Mouse (Mus musculus) kidney, embryonic 15.5 days (tissue): ENCODE data around the gene Tmed9. TPM values are rescaled to one million over a fixed set of nuclear protein-coding genes. Genes with fewer than 3 reads are reported as not detected.
A peak's percentile ranks its signal among the peaks of the same experiment; 100 is the strongest.
"Not testable (repeated sequence)": the region's sequence is repeated elsewhere in the genome, so short reads cannot be mapped to it uniquely, and the experiment has no call there.

Experiments
- ATAC-seq: fragments of 200-750 bp; cut with Nextera tagmentation; replicated peaks from 2 replicates; pipeline ENCODE4 v1.8.0; 2017; ENCODE audit warnings: moderate TSS enrichment; ENCODE audit not compliant: low FRiP score
- H3K27ac ChIP-seq: fragments of 300-500 bp; sonication (generic); 2 replicates; pipeline ENCODE4 v1.5.1; 2015; ENCODE audit warnings: mild to moderate bottlenecking, inconsistent platforms
- H3K27me3 ChIP-seq: fragments of 300-500 bp; sonication (generic); 2 replicates; pipeline ENCODE4 v1.6.1; 2015; ENCODE audit warnings: inconsistent platforms
- H3K36me3 ChIP-seq: fragments of 300-500 bp; sonication (generic); 2 replicates; pipeline ENCODE4 v1.6.1; 2015; ENCODE audit warnings: inconsistent platforms
- H3K4me1 ChIP-seq: fragments of 300-500 bp; sonication (generic); 2 replicates; pipeline ENCODE4 v1.6.1; 2015; ENCODE audit warnings: inconsistent platforms
- H3K4me2 ChIP-seq: fragments of 300-500 bp; sonication (generic); 2 replicates; pipeline ENCODE4 v1.6.1; 2015; ENCODE audit warnings: moderate library complexity, mild to moderate bottlenecking, inconsistent platforms
- H3K4me3 ChIP-seq: fragments of 300-500 bp; sonication (generic); replicated peaks from 2 replicates; pipeline ENCODE4 v1.5.1; 2015; ENCODE audit warnings: mild to moderate bottlenecking, inconsistent platforms
- H3K9ac ChIP-seq: fragments of 300-500 bp; sonication (generic); 2 replicates; pipeline ENCODE4 v1.6.1; 2015; ENCODE audit warnings: mild to moderate bottlenecking, inconsistent platforms
- H3K9me3 ChIP-seq: fragments of 300-500 bp; sonication (generic); replicated peaks from 2 replicates; pipeline ENCODE4 v1.6.1; 2016; ENCODE audit warnings: inconsistent platforms
- WGBS: fragments of 180-500 bp; shearing (Covaris S2); methylation state at CpG from one replicate; pipeline ENCODE4 v1.1.7; 2015; ENCODE audit warnings: mixed read lengths; 5-methylcytosine and 5-hydroxymethylcytosine counted together
- polyA plus RNA-seq: library from polyadenylated mRNA; unstranded; fragments of >200 nt; fragmentation: Nextera tagmentation; extraction: Ambion mirVana; gene quantifications from 2 replicates; pipeline ENCODE4 v1.2.1, GENCODE M21; 2015

The Tmed9 gene
- polyA plus RNA-seq, 1 experiment from 2014 or later, result 160 TPM

DNA sequence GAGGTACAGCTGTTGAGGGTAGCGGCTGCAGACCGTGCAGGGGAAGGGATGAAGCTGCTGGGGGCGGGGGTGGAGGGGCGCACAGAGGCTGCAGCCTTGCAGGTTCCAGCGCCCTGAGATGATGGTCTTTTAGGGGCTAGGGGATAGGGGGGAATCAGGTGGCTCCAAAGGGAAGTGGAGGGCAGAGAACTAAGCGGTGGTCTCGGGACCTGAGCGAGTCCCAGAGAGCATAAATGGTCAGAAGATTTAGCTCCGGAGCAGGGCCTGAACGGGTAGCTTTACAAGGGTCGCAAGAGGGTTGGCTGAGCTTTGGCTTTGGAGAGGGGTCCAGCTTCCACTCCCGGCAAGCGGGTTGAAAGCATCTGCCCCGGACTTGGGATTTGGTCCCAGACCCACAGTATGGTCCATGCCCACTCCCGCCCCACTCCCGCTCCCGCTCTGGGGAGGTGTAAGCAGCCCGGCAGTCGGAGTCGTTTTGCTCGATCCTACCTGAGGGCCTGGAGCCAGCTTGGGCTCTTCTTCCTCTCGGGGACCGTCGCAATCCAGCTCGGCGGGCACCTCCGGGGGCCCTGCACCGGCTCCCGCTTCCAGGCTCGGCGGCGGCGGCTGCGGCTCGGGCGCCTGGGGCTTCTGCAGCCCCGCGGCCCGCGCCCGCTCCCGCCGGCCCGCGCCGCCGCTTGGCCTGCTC lies 3.1 kb upstream of the Tmed9 start:
- ATAC-seq, result peak; percentile 75
- Histone ChIP-seq H3K9ac (peak overlapping the region; percentile 97), H3K9me3 (no peaks in the 10 kb centered on the region), H3K4me1 (peaks cover 18% of the 10 kb centered on the region), H3K4me2 (peak overlapping the region; percentile 93), H3K27me3 (no peaks in the 10 kb centered on the region), H3K27ac (peak overlapping the region; percentile 94), H3K36me3 (peaks cover 29% of the 10 kb centered on the region), H3K4me3 (peak overlapping the region; percentile 97)
- WGBS, result under 1% methylated on average over 47 of the region's 47 CpGs

DNA sequence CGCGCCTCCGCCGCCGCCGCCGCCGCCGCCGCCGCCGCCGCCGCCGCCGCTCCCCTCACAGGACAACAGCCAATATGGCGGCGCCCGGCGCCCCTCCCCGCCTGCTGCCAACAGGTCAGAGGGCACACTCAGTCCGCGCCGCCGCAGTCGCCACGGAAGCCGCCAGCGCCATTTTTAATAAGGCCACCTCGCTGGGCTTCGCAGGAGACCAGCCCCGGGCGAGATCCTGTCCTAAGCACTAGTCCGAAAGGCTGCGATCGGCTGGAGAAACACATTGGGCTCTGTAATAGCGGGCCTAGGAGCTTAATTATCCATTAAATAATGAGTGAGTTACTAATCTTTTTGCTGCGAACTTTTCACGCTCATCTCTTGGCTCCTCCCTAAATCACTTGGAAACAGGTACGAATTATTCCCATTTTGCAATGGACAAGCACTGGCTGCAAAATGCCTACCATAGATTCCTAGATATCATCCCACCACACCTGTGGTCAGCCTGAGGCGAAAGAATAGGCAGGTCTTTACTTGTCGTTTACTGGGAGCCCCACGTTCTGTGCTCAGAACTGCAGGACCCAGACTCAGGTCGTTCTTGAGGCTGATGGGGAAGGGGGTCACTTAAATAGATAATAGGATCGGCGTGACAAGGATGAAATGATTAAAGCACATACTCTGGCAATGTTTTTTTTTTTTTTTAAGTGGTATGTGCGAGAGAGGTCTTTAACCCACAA lies 2.3 kb upstream of the Tmed9 start, which contains the start of gene Fam193b:
Gene Fam193b (minus strand): TSS at position 94 of the 725 bp plus-strand sequence.
- Histone ChIP-seq H3K4me3 (peak within 1 kb of the TSS; percentile 97), H3K9me3 (no peaks in the 10 kb centered on the region), H3K9ac (peak within 1 kb of the TSS; percentile 97), H3K27me3 (no peaks in the 10 kb centered on the region), H3K27ac (peak within 1 kb of the TSS; percentile 94), H3K36me3 (peaks cover 23% of the 10 kb centered on the region), H3K4me2 (peak within 1 kb of the TSS; percentile 93), H3K4me1 (peaks cover 18% of the 10 kb centered on the region)
- 2% methylated on average over 47 of the region's 47 CpGs for WGBS
- peak; percentile 89 for ATAC-seq

GRCm38 (mm10) chr13:55571977-55572376 lies 1.6 kb upstream of the Tmed9 start:
- H3K4me2 ChIP-seq, result no peak overlapping the region
- H3K27me3 ChIP-seq, result no peaks in the 10 kb centered on the region
- no peak for ATAC-seq
- H3K9me3 ChIP-seq, result no peaks in the 10 kb centered on the region
- WGBS, result 87% methylated on average over 2 of the region's 2 CpGs
- H3K27ac ChIP-seq, result no peak overlapping the region
- H3K4me3 ChIP-seq, result 0 out of 2 replicates have a peak overlapping the region, but pooled peaks have one; percentile 3
- peaks cover 17% of the 10 kb centered on the region for H3K36me3 ChIP-seq
- peaks cover 18% of the 10 kb centered on the region for H3K4me1 ChIP-seq
- no peak overlapping the region for H3K9ac ChIP-seq

- no peaks in the 10 kb centered on the region for H3K27me3 ChIP-seq
- no peak overlapping the region for H3K4me3 ChIP-seq
- 70% methylated on average over 5 of the region's 5 CpGs for WGBS
- no peak for ATAC-seq
- H3K9me3 ChIP-seq, result no peaks in the 10 kb centered on the region
- peaks cover 13% of the 10 kb centered on the region for H3K4me1 ChIP-seq
- H3K4me2 ChIP-seq, result no peak overlapping the region
- H3K27ac ChIP-seq, result no peak overlapping the region
- H3K9ac ChIP-seq, result no peak overlapping the region
- 0 out of 2 replicates have a peak, but pooled peaks cover 4% of the 10 kb centered on the region for H3K36me3 ChIP-seq
These were observed 789 bp downstream of the Tmed9 start for GRCm38 (mm10) chr13:55574321-55574720.

DNA sequence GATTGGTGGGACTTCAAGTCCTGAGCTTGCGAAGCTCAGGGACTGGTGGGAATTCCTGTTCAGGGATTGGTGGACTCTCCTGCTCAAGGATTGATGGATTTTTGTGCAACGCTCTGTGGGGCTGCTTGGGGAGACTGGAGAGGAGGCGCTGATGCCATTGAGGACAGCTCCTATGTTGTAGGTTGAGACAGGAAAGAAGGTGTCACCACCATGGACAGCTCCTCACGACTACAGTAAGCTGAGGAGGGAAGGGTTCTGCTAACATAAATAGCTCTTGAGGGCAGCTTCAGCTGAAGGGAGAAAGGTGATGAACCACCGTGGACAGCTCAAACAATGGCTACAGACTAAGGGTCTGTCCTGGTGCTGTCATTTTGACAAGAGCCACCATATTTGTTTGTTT lies 2.4 kb downstream of the Tmed9 start:
- no peak for ATAC-seq
- WGBS, result 55% methylated on average over 5 of the region's 5 CpGs
- H3K9ac ChIP-seq, result no peak overlapping the region

GRCm38 (mm10) chr13:55576872-55577271 lies 3.3 kb downstream of the Tmed9 start:
- H3K36me3 ChIP-seq, ATAC-seq, H3K4me1 ChIP-seq, H3K4me3 ChIP-seq, H3K27ac ChIP-seq, H3K9me3 ChIP-seq, H3K9ac ChIP-seq, H3K4me2 ChIP-seq, H3K27me3 ChIP-seq: not testable (repeated sequence)
- WGBS, result 87% methylated on average over 7 of the region's 7 CpGs

More for the DNA sequence above, 2.4 kb downstream of the Tmed9 start:
- H3K4me3 ChIP-seq, result no peak overlapping the region
- H3K4me1 ChIP-seq, result peaks cover 5% of the 10 kb centered on the region
- no peaks in the 10 kb centered on the region for H3K27me3 ChIP-seq
- H3K9me3 ChIP-seq, result no peaks in the 10 kb centered on the region
- H3K27ac ChIP-seq, result no peak overlapping the region
- H3K36me3 ChIP-seq, result 0 out of 2 replicates have a peak, but pooled peaks cover 4% of the 10 kb centered on the region
- H3K4me2 ChIP-seq, result no peak overlapping the region

GRCm38 (mm10) chr13:55578086-55578485 lies 4.6 kb downstream of the Tmed9 start:
- H3K9ac ChIP-seq, result no peak overlapping the region
- H3K4me1 ChIP-seq, result no peaks in the 10 kb centered on the region
- H3K4me2 ChIP-seq, result no peak overlapping the region
- no peak overlapping the region for H3K27ac ChIP-seq
- no peaks in the 10 kb centered on the region for H3K27me3 ChIP-seq
- no peak overlapping the region for H3K4me3 ChIP-seq
- WGBS, result 87% methylated on average over 4 of the region's 4 CpGs
- H3K36me3 ChIP-seq, result 0 out of 2 replicates have a peak, but pooled peaks cover 4% of the 10 kb centered on the region
- ATAC-seq, result no peak
- no peaks in the 10 kb centered on the region for H3K9me3 ChIP-seq

- Histone ChIP-seq H3K36me3 (peaks cover 29% of the 10 kb centered on the region), H3K27ac (no peak overlapping the region), H3K4me1 (peaks cover 10% of the 10 kb centered on the region), H3K9ac (no peak overlapping the region), H3K4me2 (peak overlapping the region; percentile 65; the same call in 1 of the 2 replicates), H3K27me3 (peaks cover 8% of the 10 kb centered on the region; the same call in 1 of the 2 replicates), H3K9me3 (no peaks in the 10 kb centered on the region), H3K4me3 (no peak overlapping the region; the same call in 1 of the 2 replicates)
- WGBS, result 69% methylated on average over 4 of the region's 4 CpGs
- 0 out of 2 replicates have a peak, but pooled peaks have one; percentile 14 for ATAC-seq
These were observed 18.5 kb downstream of the Tmed9 start for GRCm38 (mm10) chr13:55591961-55592490.

DNA sequence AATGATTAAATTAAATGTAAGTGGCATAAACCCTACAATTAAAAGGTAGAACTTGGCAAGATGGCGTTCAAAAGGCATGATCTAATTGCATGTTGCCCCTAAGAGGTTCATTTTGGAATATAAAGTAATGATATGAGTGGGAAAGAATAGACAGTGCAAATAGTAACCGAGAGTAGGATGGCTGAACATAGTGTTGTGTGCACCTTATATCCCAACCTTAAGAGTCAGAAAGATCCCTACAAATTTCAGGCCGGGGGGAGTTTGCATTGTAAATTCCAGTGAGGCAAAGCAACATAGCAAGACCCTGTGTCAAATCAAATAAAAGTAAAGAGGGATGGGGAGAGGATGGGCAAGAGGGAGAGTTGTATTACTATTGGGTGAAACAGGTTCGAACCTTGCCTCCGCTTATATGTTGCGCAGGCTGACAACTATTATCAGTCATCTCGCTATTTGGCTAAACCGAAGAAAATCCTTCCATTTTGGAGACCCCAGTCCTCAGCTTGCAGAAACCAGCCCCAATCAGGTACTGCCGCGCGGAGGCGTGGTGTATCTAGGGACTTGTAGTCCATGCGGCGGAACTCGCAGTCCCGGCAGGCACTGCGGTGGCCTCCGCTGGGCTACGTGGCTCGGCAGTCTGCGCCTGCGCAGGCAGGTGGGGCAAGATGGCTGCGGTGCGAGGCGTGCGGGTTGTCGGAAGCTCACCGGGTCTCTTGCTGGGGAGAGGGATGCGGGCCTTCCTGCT lies 19.2 kb downstream of the Tmed9 start:
- peak overlapping the region; percentile 83 for H3K9ac ChIP-seq
- H3K4me2 ChIP-seq, result peak overlapping the region; percentile 65
- WGBS, result 4% methylated on average over 29 of the region's 29 CpGs
- H3K4me1 ChIP-seq, result peaks cover 10% of the 10 kb centered on the region
- peak; percentile 98 for ATAC-seq
- peak overlapping the region; percentile 62; the same call in 1 of the 2 replicates for H3K27ac ChIP-seq
- peaks cover 36% of the 10 kb centered on the region for H3K36me3 ChIP-seq
- peak overlapping the region; percentile 91 for H3K4me3 ChIP-seq
- peaks cover 8% of the 10 kb centered on the region; the same call in 1 of the 2 replicates for H3K27me3 ChIP-seq
- no peaks in the 10 kb centered on the region for H3K9me3 ChIP-seq

GRCm38 (mm10) chr13:55593254-55593747 lies 19.8 kb downstream of the Tmed9 start:
- WGBS, result under 1% methylated on average over 31 of the region's 31 CpGs
- Histone ChIP-seq H3K9ac (peak overlapping the region; percentile 83), H3K4me3 (peak overlapping the region; percentile 91), H3K27me3 (peaks cover 8% of the 10 kb centered on the region; the same call in 1 of the 2 replicates), H3K4me1 (peaks cover 10% of the 10 kb centered on the region), H3K4me2 (peak overlapping the region; percentile 65), H3K36me3 (peaks cover 42% of the 10 kb centered on the region), H3K9me3 (no peaks in the 10 kb centered on the region), H3K27ac (peak overlapping the region; percentile 62; the same call in 1 of the 2 replicates)
- peak; percentile 44 for ATAC-seq

DNA sequence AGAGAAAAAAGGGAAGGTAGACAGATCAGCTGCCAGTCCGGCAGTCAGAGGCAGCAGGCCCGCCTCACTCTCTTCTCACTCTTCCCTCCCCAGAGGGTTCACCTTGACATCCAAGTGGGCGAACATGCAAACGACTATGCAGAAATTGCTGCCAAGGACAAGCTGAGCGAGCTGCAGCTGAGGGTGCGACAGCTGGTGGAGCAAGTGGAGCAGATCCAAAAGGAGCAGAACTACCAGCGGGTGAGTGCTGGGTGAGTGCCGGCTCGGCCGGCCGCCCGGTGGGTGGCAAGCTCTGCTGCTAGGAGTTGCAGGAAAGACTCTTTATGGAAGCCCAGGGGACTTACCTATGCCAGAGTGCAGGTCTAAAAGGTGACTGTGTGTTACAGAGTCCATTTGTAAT lies 21.8 kb downstream of the Tmed9 start:
- 90% methylated on average over 12 of the region's 12 CpGs for WGBS
- no peak overlapping the region for H3K4me3 ChIP-seq

More for the DNA sequence above, 21.8 kb downstream of the Tmed9 start:
- Histone ChIP-seq H3K9me3 (no peaks in the 10 kb centered on the region), H3K4me2 (no peak overlapping the region), H3K27ac (no peak overlapping the region), H3K4me1 (peaks cover 21% of the 10 kb centered on the region), H3K36me3 (peaks cover 45% of the 10 kb centered on the region), H3K27me3 (peaks cover 8% of the 10 kb centered on the region; the same call in 1 of the 2 replicates), H3K9ac (no peak overlapping the region)
- ATAC-seq, result no peak
